Mouse (Mus musculus) frontal cortex, postnatal 25 days (tissue): ENCODE measurements around the gene Flad1.

Experiments used
- DNase-seq, 2 experiments: peaks; one replicate each; pipeline ENCODE4 v3.0.0; 2022; ENCODE audit warnings: low spot score in 2 of 2

The Flad1 gene

GRCm38 (mm10) chr3:89395806-89396653, 15.6 kb downstream of the Flad1 start:
- peak; percentile 41 to 52 for DNase-seq

DNA sequence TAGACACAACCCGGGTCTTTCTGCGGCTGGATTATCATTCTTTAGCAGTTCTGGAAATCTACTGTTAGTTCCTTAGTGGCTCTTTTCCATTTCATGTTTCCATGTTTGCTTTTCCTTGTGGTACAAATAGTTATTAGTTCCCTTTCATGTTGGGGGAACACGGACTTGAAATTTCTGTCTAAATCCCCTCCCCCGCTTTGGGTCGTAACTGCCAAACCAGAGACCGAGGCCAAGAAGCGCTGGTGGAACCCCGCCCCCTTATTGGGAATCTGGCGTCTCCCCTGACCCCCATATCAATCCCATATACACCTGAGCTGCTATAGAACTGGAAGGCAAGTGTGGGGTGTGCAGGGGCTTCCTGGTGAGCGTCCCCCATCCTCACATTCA, 16.3 kb downstream of the Flad1 start:
- DNase-seq = no peak

DNA sequence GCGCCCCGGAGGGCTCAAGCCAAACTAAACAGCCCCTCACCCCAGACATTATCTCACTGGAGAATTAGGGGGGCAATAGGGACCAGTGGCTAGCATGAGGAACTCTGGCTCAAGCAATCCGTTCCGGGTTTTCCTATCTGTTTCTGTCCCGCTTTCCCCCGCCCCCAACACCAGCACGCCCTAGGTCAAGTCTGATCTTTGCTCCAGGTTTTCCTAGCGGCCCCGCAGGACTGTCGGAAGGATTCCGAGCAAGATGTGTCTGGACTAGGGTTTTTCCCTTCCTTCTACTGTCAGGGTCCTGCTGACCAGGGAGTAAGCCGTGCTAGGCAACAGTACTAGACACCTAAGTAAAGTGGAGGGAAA, 16.8 kb downstream of the Flad1 start:
- DNase-seq = peak in 1 of 2 experiments; percentile 42

DNA sequence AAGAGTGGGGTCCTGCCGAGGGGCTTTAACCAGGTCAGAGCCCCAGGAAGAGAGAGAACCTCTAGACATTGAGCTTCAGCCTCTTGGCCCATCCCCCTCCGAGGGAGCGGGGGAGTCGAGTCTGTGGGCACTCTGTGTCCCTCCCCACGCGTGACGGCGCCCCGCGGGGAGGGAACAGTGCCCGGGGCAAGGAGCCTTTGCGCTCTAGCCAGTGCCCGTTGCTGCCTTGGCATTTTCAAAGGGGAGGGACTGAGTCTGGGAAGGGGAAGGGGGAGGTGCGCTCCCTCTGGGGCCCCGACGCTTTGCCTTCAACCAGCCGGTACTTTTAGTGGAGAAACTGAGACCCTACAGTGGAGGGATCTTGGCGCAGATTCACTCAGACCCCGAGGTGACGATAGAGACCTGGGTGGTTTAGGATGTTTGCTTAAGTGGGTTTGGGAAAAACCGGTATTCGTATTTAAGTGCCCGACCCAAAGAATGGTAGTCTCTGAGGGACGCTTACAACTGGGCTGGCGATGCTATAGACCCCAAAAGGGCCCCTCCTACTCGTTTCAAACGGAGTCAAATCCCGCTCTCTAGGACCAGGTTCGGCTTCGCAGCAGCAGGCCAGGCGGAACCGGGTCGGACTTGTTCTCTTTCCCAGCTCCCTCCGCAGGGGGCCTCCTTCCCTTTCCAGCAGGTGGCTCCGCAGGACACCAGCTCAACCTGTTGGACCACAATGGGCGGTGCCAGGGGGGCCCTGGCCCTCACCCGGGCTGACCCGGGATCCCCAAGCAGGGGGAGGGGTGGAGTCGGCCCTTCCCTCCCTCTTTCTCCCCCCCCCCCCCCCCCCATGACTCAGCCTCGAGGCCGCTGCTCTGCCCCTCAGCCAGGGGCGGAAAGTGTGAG, 17.4 kb downstream of the Flad1 start, which contains the start of gene Zbtb7b:
Zbtb7b (minus strand) TSS at position 771 of the 888 bp plus-strand sequence.
- peak in 1 of 2 experiments; percentile 31 for DNase-seq

- peak; percentile 85 to 93 for DNase-seq
Observed at GRCm38 (mm10) chr3:89393605-89394004, 18.1 kb downstream of the Flad1 start.

DNA sequence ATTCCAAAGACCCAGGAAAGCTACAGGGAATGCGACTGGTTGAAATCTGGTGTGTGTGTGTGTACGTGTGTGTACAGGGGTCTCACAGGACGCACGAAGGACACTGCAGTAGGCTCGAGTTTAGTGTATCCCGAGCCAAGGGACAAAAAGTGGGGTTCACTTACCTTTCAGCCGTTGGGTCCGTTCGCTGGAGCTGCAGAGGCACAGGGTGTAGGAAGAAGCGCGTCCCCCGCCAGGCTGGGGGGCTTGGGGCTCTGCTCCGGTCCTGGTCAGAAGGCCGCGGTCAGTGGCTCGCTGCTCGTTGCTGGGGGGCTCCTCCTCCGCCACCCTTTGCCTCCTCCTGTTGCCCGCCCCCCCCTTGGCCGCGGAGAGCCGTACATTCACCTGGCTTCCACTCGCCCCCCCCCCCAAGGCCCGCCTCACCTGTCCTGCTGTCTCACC, 18.8 kb downstream of the Flad1 start:
- DNase-seq = no peak

GRCm38 (mm10) chr3:89391663-89392511, 19.8 kb downstream of the Flad1 start:
- DNase-seq = no peak

GRCm38 (mm10) chr3:89390699-89391662, 20.7 kb downstream of the Flad1 start:
- DNase-seq = no peak

DNA sequence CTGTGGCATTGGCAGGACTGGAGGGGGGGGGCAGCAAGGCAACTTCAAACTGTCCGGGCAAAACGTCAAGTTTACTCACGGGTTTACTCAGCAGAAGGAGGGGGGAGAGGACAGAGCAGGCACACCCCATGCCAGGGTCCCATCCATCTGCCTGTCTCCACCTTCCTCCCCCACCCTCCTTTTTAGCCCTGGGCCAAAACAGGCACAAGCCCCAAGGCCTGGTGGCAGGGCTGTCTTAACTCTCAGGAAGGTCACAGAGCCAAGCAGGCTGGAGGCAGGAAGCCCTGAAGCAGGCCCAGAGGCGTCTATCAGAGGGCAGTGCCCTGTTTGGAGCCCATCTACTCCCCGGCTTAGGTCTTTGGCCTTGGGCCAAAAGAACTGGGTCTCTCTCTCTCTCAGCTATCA, 21.6 kb downstream of the Flad1 start:
- no peak for DNase-seq

GRCm38 (mm10) chr3:89388901-89389740, 22.5 kb downstream of the Flad1 start:
- no peak for DNase-seq

DNA sequence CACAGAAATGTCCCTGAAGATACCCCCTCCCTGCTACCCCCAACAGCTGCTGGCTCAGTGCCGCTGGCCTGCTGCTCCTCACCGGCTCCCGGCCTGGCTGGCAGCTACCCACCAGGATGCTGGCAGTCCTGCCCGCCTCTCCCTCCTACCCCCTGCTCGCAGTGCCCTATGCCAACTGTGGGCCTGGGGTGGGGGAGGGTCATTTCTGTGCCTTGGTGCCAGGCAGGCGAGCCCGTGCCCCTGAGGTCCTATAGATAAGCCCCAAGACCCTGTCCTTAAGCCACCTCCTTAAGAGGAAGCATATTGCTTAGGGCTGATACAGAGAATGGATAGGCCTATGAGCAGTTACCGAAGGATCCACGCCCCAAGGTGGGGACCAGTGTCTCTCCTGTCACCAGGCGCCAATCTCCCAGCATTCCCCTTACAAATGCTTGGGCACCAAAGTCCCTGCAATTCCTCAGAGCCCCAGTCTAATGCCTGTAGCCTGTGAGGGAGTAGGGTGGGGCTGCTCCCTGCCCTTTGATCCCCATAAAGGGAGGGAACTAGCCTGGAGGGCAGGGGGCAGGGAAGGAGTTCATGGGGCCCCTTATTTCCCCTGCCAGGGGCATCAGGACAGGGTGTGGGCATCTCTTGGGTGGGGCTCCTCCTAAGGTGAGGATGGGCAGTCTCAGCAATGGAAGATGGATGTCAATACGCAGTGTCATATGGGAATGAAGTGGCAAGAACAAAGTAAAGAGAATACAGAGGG, 23.4 kb downstream of the Flad1 start:
- DNase-seq = no peak

GRCm38 (mm10) chr3:89387632-89388031, 24.0 kb downstream of the Flad1 start:
- DNase-seq = no peak

- DNase-seq = no peak
Observed at GRCm38 (mm10) chr3:89386438-89387420, 24.9 kb downstream of the Flad1 start.

- DNase-seq = no peak
Observed at GRCm38 (mm10) chr3:89385451-89385850, 26.2 kb downstream of the Flad1 start.

DNA sequence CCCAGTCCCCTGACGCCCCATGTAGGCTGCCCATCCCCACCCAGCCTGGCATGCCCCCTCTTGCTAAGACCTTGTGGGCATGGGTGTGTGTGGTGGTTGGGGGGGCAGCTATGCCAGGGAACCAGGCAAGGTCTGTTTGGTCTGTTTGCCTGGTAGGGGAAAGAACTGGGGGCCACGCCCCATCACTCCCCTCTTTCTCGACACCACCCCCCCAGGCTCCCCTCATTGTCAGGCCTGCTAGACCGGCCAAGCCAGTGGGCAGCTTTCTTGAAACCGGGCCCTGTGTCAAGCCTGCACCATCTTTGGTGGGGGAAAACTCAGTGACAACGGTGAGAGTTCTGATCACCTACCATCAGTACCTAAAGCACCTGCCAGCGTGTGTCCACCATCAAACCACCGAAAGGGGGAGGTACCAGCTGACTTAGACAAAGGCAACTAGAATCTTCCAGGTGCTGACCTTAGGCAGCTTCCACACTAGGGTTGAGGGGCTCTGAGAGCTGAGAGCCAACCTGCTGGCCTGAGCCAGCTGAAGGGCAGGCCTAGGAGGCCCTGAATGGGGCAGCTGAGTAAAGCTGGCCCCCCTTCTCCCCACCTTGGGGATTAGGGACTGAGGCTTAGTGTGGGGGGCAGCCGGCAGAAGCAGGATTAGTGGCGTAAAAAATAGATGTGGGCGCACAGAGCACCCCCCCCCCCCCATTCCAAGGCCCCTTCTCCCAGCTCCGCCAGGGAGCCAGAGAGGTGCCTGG, 27.2 kb downstream of the Flad1 start:
- no peak for DNase-seq

GRCm38 (mm10) chr3:89383651-89384255, 27.9 kb downstream of the Flad1 start:
- no peak for DNase-seq
